Mouse (Mus musculus) bone marrow macrophage, adult 2 months (primary cell): ENCODE measurements at regions not wholly inside any gene's neighbourhood (a gene's known extent, or its start where the extent isn't known, plus 50 kb on each side); places are given as distances from the start of the nearest gene placed in this dataset.

Source experiments
- H3K27ac ChIP-seq: 2 replicates; pipeline ENCODE4 v1.5.1; 2012; ENCODE audit warnings: low read depth, low read length; ENCODE audit not compliant: insufficient read depth
- H3K4me1 ChIP-seq: 2 replicates; pipeline ENCODE4 v1.6.1; 2012; ENCODE audit warnings: low read length; ENCODE audit not compliant: control insufficient read depth, insufficient read depth
- H3K4me3 ChIP-seq: 2 replicates; pipeline ENCODE4 v1.5.1; 2012; ENCODE audit warnings: mild to moderate bottlenecking, low read length, moderate library complexity; ENCODE audit not compliant: insufficient read depth
- CTCF ChIP-seq: IDR thresholded peaks from 2 replicates; pipeline ENCODE4 v1.5.1; 2012; ENCODE audit warnings: low read depth, mild to moderate bottlenecking, low read length, moderate library complexity
- POLR2A ChIP-seq: IDR thresholded peaks from 2 replicates; pipeline ENCODE4 v1.6.1; 2012; ENCODE audit warnings: mild to moderate bottlenecking, low read depth, low read length, borderline replicate concordance

DNA sequence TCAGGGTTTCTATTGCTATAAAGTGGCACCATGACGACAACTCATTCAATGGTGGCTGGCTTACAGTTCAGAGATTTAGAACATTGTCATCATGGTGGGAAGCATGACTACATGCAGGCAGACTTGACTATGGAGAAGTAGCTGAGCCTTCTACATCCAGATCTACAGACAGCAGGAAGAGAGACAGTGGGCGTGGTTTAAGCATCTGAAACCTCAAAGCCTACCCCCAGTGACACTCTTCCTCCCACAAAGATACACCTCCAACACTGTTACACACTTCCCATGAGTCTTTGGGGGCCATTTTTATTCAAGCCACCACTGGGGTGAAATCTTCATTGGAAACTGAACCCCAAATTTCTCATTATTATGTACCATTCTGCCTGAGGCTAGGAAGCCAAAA is 191.0 kb downstream of the Sox4 start:
- Histone ChIP-seq H3K4me1 (peaks cover 10% of the 10 kb centered on the region), H3K27ac (no peak overlapping the region), H3K4me3 (no peak overlapping the region)
- TF ChIP-seq POLR2A (no peak), CTCF (no peak)

DNA sequence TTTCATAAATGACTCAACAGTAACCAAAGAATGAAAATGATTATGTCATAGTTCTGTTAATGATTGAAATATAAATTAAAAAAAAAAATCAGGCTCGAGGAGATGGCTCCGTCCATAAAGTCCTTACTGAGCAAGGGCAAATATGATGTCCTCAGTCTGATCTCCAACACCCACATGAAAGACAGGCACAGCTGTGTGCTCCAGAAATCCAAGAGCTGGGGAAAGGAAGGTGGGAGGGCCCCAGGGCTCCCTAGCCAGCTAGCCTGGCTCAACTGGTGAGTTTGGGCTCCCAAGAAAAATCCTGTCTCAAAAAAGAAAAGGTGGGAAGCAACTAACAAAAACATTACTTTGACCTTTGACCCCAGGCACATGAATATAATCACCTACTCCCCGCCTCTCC is 194.5 kb downstream of the Sox4 start:
- no peak for TF ChIP-seq CTCF
- peaks cover 25% of the 10 kb centered on the region for H3K4me1 ChIP-seq
- no peak overlapping the region for H3K27ac ChIP-seq
- no peak overlapping the region for H3K4me3 ChIP-seq

DNA sequence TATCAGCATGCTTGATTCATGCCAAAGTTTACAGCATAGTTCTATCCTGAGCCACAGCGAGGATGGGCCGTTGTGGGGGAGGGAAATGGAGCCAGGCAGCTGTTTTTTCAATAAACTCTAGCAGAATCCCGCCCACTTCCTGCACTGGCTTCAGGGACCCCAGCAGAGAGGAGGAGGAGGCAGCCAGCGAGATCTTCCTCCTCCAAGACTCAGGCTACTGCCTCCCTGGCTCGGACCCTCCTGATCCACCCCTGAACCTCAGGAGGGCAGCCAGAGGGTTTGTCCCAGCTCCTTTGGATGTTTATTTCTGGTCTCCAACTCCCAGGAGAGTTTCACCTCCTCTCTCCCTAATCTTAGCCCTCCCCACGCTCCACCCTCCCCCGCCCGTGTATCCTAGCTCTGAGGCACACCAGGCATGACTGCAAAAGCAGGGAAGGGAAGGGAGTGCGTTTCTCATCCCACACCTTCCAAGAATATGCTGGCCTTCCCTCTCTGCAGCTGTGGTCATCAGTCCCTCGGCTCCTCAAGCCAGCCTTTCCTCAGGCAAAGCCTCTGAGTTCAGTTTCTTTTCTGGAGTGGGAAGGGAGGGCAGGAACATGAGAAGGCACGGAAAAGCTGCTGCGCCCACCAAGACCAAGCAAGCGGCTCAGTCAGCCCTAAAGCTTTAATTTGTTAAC is 195.5 kb downstream of the Sox4 start:
- no peak overlapping the region for H3K4me3 ChIP-seq
- TF ChIP-seq POLR2A = no peak
- no peak for TF ChIP-seq CTCF
- no peak overlapping the region for H3K27ac ChIP-seq
- H3K4me1 ChIP-seq = peaks cover 31% of the 10 kb centered on the region

DNA sequence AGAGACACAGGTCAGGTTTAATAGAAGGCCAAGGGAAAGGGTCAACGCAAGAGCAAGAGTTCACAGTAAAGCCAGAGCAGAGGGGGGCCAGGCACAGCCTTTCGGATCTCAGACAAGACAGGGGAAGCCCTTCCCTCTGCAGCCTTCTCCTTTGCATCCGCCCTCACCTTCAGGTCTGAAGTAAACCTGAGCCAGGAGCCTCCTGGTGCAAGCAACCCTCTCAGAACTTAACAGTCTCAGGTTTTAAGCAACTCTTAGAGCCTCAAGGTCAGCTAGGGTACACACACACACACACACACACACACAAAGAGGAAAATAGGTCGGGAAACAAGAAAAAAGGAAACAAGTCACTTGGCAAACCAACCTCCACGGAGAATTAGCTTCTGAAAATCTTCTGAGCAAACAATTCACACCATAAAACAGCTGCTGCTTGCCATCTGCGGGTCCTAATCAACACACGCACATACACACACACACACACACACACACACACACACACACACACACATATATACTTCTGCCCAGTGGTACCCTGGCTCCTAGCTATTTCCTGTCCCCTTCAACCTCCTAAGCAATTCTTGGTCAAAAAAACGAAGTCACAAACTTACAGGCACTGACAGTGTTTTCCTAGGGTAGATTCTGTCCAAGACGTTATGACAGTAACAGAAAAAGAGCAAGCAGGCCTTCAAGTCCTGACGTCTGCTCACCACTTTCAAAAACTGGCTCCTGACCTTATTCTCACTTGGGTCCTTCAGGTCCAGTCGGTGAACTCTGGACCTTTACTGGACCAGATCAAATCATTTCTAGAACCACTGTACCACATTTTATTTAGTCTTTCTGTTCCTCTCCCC is 196.4 kb downstream of the Sox4 start:
- no peak overlapping the region for H3K4me3 ChIP-seq
- H3K27ac ChIP-seq = no peak overlapping the region
- no peak for TF ChIP-seq POLR2A
- TF ChIP-seq CTCF = no peak
- peaks cover 29% of the 10 kb centered on the region for H3K4me1 ChIP-seq

DNA sequence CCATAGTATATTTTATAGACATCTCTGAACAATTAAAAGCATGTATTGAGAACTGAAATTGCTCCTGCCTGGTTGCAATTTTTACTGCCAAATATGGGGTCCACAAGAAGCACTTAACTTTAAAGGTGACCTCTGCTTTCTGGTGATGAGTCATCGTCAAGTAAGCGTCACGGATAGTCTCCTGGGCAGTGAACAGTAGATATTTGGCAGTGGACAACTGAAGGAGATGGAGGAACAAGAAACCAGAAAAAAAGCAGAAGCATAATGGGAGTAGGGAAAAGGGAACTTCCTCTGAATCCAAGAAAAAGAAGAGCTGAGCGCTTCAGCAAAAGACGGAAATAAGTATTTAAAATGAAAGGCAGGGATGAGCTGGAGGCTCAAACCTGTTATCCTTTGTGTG is 199.3 kb downstream of the Sox4 start:
- no peak overlapping the region; the same call in 1 of the 2 replicates for H3K27ac ChIP-seq
- no peak overlapping the region for H3K4me3 ChIP-seq
- TF ChIP-seq CTCF = no peak
- TF ChIP-seq POLR2A = no peak
- peaks cover 41% of the 10 kb centered on the region for H3K4me1 ChIP-seq

DNA sequence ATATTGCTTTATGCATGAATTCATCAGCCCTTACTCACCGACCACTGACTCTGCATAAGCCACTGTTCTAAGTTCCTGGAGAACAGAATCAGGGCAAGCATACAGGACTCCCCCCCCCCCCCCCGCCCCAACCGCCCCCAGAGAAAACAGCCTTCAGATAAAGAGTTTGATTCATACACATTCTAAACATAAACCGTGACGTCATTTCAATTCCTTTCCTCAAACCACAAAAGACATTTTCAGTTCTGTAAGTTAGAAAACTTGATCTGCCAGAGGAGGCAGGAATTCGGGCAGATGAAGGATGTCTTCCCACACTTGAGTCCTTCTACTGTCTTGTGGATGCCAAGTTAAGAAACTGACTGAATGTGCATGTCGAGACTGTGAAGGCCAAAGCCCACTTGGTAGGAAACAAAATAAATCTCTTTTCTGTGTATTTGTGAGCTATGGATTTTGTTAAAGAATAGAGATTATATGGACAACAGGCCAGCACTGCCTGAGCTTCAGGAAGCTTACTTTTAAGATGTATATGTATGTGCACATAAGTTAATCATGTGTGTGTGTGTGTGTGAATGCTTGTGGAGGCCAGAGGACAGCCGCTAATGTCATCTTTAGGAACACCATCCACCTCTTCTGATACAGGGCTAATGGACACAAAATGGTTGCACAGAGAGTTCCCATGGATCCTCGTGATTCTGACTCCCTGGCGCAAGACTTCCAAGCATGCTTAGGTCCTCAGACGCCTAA is 202.4 kb downstream of the Sox4 start:
- no peak overlapping the region for H3K27ac ChIP-seq
- H3K4me3 ChIP-seq = no peak overlapping the region
- H3K4me1 ChIP-seq = peaks cover 24% of the 10 kb centered on the region
- TF ChIP-seq CTCF (no peak), POLR2A (no peak)

DNA sequence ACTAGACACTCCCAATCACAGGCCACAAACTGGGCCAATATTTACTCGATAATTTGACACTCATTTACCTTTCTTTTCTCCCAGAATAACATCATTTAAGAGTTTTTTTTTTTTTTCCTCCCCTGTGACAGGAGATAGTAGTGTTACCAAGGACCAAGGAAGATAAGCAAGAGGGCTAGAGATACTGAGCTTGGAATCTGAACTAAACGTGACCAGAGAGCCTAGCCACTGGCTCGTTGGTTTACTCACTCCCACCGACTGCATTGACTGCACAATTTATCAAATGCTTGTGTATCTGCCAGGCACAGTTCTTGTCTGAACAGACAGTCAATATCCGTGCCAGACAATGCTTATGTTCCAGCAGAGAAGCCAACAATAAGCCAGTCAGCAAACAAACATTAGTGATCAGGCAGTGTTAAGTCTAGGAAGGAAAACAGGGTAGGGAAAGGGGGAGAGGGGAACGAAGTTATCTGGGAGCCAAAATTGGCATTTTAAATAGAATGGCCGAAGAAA is 213.3 kb downstream of the Sox4 start:
- Histone ChIP-seq H3K4me3 (no peak overlapping the region), H3K27ac (no peak overlapping the region), H3K4me1 (0 out of 2 replicates have a peak, but pooled peaks cover 2% of the 10 kb centered on the region)
- TF ChIP-seq POLR2A (no peak), CTCF (no peak)

DNA sequence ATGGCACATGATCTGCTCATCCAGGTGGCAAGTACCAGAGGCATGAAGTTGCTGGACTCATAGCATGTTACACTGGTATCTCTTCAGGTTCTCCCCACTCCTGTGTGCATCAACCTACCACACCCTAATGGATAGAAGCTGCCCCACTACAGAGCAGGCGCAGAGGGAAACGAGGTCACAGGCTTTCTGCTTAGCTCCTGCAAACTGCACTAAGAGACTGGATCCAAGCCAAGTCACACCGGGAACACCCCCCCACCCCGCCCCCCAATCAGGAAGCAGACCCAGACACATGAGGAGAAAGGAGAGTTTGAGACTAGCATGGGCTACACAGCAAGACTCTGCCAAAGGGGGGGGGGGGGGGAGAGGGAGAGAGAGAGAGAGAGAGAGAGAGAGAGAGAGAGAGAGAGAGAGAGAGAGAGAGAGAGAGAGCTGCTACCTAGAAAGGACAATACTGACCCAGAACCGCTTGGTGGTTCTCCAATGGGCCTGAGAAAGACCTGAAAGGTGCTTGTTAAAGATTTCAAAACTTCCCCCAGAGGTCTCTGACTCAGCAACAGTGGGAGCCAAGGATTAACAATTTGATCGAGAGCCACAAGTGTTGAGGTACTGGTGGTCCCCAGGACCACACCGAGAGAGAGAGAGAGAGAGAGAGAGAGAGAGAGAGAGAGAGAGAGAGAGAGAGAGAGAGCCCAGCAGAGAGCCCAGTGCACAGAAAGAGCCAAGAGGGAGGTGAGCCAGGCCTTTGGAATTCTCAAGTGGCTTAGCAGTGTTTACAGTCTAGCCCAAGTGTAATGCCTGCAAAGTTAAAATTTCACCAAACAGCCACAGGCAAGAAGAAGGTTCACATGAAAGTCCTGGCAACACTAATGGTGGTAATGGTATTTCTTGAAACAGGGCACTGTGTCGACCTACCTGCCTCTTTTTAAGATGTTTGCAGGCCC is 215.1 kb downstream of the Sox4 start:
- Histone ChIP-seq H3K27ac (no peak overlapping the region), H3K4me3 (no peak overlapping the region), H3K4me1 (0 out of 2 replicates have a peak, but pooled peaks cover 2% of the 10 kb centered on the region)
- TF ChIP-seq POLR2A (no peak), CTCF (no peak)

DNA sequence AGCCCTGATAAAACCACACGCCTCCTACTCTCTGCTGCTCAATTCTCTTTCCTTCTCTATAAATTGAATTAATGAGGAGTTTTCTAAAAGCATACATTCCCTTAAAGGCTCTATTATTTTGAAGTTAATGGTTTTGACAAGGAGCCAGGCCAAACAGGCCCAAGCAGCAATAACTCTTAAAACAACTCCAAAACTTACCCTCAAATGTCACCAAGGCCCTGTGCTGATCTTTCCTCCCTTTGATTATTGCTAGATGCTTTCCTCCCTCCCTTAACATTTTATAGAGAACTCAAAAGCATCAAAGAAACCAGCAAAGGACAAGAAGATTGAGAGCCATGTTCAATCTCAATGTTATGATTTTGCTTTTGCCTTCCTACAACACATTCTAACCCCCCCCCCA is 221.0 kb downstream of the Sox4 start:
- H3K4me3 ChIP-seq = no peak overlapping the region
- H3K27ac ChIP-seq = no peak overlapping the region
- H3K4me1 ChIP-seq = no peaks in the 10 kb centered on the region
- no peak for TF ChIP-seq CTCF
- no peak for TF ChIP-seq POLR2A
